Mouse (Mus musculus): ENCODE data around the gene Zfp64. TPM values are rescaled to one million over a fixed set of nuclear protein-coding genes. Genes with fewer than 3 reads are reported as not detected.

Zfp64 gene
- polyA plus RNA-seq, 1 experiment from 2014 or later = 31.7 TPM

- H3K4me3 ChIP-seq (ENCODE audit: low read length) = no peak overlapping the region
- no peaks in the 10 kb centered on the region for H3K4me1 ChIP-seq (replicated peaks; ENCODE audit: control insufficient read depth, insufficient read depth, low read length)
- no peak overlapping the region for H3K27ac ChIP-seq (ENCODE audit: low read length)
- H3K36me3 ChIP-seq (ENCODE audit: control insufficient read depth, insufficient read depth, low read length) = peaks cover 47% of the 10 kb centered on the region
- ATAC-seq (ENCODE audit: low read depth) = no peak
- H3K9ac ChIP-seq (ENCODE audit: low read length) = no peak overlapping the region
- no peak overlapping the region for H3K4me2 ChIP-seq (ENCODE audit: low read depth, low read length)
- H3K27me3 ChIP-seq (ENCODE audit: control insufficient read depth, insufficient read depth, low read depth, low read length) = no peaks in the 10 kb centered on the region
- WGBS = 84% methylated on average over 35 of the region's 35 CpGs
- no peaks in the 10 kb centered on the region for H3K9me3 ChIP-seq (ENCODE audit: control insufficient read depth, low read length)
Observed at GRCm38 (mm10) chr2:168935165-168935564, 20.2 kb downstream of the Zfp64 start.

GRCm38 (mm10) chr2:168931686-168932085, 23.7 kb downstream of the Zfp64 start:
- WGBS = 92% methylated on average over 14 of the region's 14 CpGs
- H3K27me3 ChIP-seq (ENCODE audit: control insufficient read depth, insufficient read depth, low read depth, low read length) = no peaks in the 10 kb centered on the region
- no peak for ATAC-seq (ENCODE audit: low read depth)

GRCm38 (mm10) chr2:168929691-168930090, 25.7 kb downstream of the Zfp64 start:
- 19% methylated on average over 10 of the region's 10 CpGs for WGBS
- Histone ChIP-seq H3K36me3 (ENCODE audit: control insufficient read depth, insufficient read depth, low read length) (peaks cover 34% of the 10 kb centered on the region), H3K4me3 (ENCODE audit: low read length) (no peak overlapping the region), H3K9ac (ENCODE audit: low read length) (no peak overlapping the region), H3K9me3 (ENCODE audit: control insufficient read depth, low read length) (no peaks in the 10 kb centered on the region), H3K4me2 (ENCODE audit: low read depth, low read length) (no peak overlapping the region), H3K4me1 (replicated peaks; ENCODE audit: control insufficient read depth, insufficient read depth, low read length) (no peaks in the 10 kb centered on the region), H3K27ac (ENCODE audit: low read length) (no peak overlapping the region), H3K27me3 (ENCODE audit: control insufficient read depth, insufficient read depth, low read depth, low read length) (no peaks in the 10 kb centered on the region)
- no peak for ATAC-seq (ENCODE audit: low read depth)

More at GRCm38 (mm10) chr2:168931686-168932085, 23.7 kb downstream of the Zfp64 start:
- Histone ChIP-seq H3K9me3 (ENCODE audit: control insufficient read depth, low read length) (no peaks in the 10 kb centered on the region), H3K4me2 (ENCODE audit: low read depth, low read length) (no peak overlapping the region), H3K36me3 (ENCODE audit: control insufficient read depth, insufficient read depth, low read length) (peaks cover 32% of the 10 kb centered on the region), H3K27ac (ENCODE audit: low read length) (no peak overlapping the region), H3K4me3 (ENCODE audit: low read length) (no peak overlapping the region), H3K9ac (ENCODE audit: low read length) (no peak overlapping the region), H3K4me1 (replicated peaks; ENCODE audit: control insufficient read depth, insufficient read depth, low read length) (no peaks in the 10 kb centered on the region)

GRCm38 (mm10) chr2:168927401-168927800, 28.0 kb downstream of the Zfp64 start:
- Histone ChIP-seq H3K27ac (ENCODE audit: low read length) (no peak overlapping the region), H3K36me3 (ENCODE audit: control insufficient read depth, insufficient read depth, low read length) (peaks cover 22% of the 10 kb centered on the region), H3K27me3 (ENCODE audit: control insufficient read depth, insufficient read depth, low read depth, low read length) (no peaks in the 10 kb centered on the region), H3K4me3 (ENCODE audit: low read length) (no peak overlapping the region), H3K4me1 (replicated peaks; ENCODE audit: control insufficient read depth, insufficient read depth, low read length) (no peaks in the 10 kb centered on the region), H3K4me2 (ENCODE audit: low read depth, low read length) (no peak overlapping the region), H3K9ac (ENCODE audit: low read length) (no peak overlapping the region), H3K9me3 (ENCODE audit: control insufficient read depth, low read length) (no peaks in the 10 kb centered on the region)
- WGBS = 63% methylated on average over 7 of the region's 7 CpGs
- ATAC-seq (ENCODE audit: low read depth) = no peak

- ATAC-seq (ENCODE audit: low read depth) = no peak
- peaks cover 3% of the 10 kb centered on the region; the same call in 1 of the 2 replicates for H3K9me3 ChIP-seq (ENCODE audit: control insufficient read depth, low read length)
- peaks cover 14% of the 10 kb centered on the region for H3K36me3 ChIP-seq (ENCODE audit: control insufficient read depth, insufficient read depth, low read length)
- H3K4me2 ChIP-seq (ENCODE audit: low read depth, low read length) = no peak overlapping the region
- no peaks in the 10 kb centered on the region for H3K27me3 ChIP-seq (ENCODE audit: control insufficient read depth, insufficient read depth, low read depth, low read length)
- no peak overlapping the region for H3K4me3 ChIP-seq (ENCODE audit: low read length)
- 82% methylated on average over 37 of the region's 37 CpGs for WGBS
- H3K9ac ChIP-seq (ENCODE audit: low read length) = no peak overlapping the region
- H3K4me1 ChIP-seq (replicated peaks; ENCODE audit: control insufficient read depth, insufficient read depth, low read length) = no peaks in the 10 kb centered on the region
- no peak overlapping the region for H3K27ac ChIP-seq (ENCODE audit: low read length)
Observed at GRCm38 (mm10) chr2:168926257-168926810, 29.1 kb downstream of the Zfp64 start.

- 8% methylated on average over 9 of the region's 9 CpGs for WGBS
Observed at GRCm38 (mm10) chr2:168923706-168924105, 31.7 kb downstream of the Zfp64 start.

GRCm38 (mm10) chr2:168922466-168922865, 32.9 kb downstream of the Zfp64 start:
- H3K27ac ChIP-seq (ENCODE audit: low read length) = no peak overlapping the region
- peaks cover 12% of the 10 kb centered on the region for H3K36me3 ChIP-seq (ENCODE audit: control insufficient read depth, insufficient read depth, low read length)
- H3K9me3 ChIP-seq (ENCODE audit: control insufficient read depth, low read length) = peaks cover 3% of the 10 kb centered on the region; the same call in 1 of the 2 replicates
- H3K4me1 ChIP-seq (replicated peaks; ENCODE audit: control insufficient read depth, insufficient read depth, low read length) = no peaks in the 10 kb centered on the region
- no peaks in the 10 kb centered on the region for H3K27me3 ChIP-seq (ENCODE audit: control insufficient read depth, insufficient read depth, low read depth, low read length)
- 86% methylated on average over 5 of the region's 5 CpGs for WGBS
- H3K9ac ChIP-seq (ENCODE audit: low read length) = no peak overlapping the region
- ATAC-seq (ENCODE audit: low read depth) = no peak
- no peak overlapping the region for H3K4me3 ChIP-seq (ENCODE audit: low read length)
- no peak overlapping the region for H3K4me2 ChIP-seq (ENCODE audit: low read depth, low read length)

More at GRCm38 (mm10) chr2:168923706-168924105, 31.7 kb downstream of the Zfp64 start:
- no peaks in the 10 kb centered on the region for H3K4me1 ChIP-seq (replicated peaks; ENCODE audit: control insufficient read depth, insufficient read depth, low read length)
- no peak overlapping the region for H3K4me2 ChIP-seq (ENCODE audit: low read depth, low read length)
- no peak overlapping the region for H3K27ac ChIP-seq (ENCODE audit: low read length)
- no peak for ATAC-seq (ENCODE audit: low read depth)
- no peak overlapping the region for H3K4me3 ChIP-seq (ENCODE audit: low read length)
- H3K9me3 ChIP-seq (ENCODE audit: control insufficient read depth, low read length) = peaks cover 3% of the 10 kb centered on the region; the same call in 1 of the 2 replicates
- peaks cover 12% of the 10 kb centered on the region for H3K36me3 ChIP-seq (ENCODE audit: control insufficient read depth, insufficient read depth, low read length)
- H3K9ac ChIP-seq (ENCODE audit: low read length) = no peak overlapping the region
- H3K27me3 ChIP-seq (ENCODE audit: control insufficient read depth, insufficient read depth, low read depth, low read length) = no peaks in the 10 kb centered on the region

GRCm38 (mm10) chr2:168920007-168920406, 35.4 kb downstream of the Zfp64 start:
- no peak overlapping the region for H3K4me2 ChIP-seq (ENCODE audit: low read depth, low read length)
- no peaks in the 10 kb centered on the region for H3K4me1 ChIP-seq (replicated peaks; ENCODE audit: control insufficient read depth, insufficient read depth, low read length)
- 40% methylated on average over 15 of the region's 15 CpGs for WGBS
- no peaks in the 10 kb centered on the region for H3K36me3 ChIP-seq (ENCODE audit: control insufficient read depth, insufficient read depth, low read length)
- H3K9me3 ChIP-seq (ENCODE audit: control insufficient read depth, low read length) = peaks cover 3% of the 10 kb centered on the region; the same call in 1 of the 2 replicates
- H3K27ac ChIP-seq (ENCODE audit: low read length) = no peak overlapping the region
- H3K9ac ChIP-seq (ENCODE audit: low read length) = no peak overlapping the region
- no peak overlapping the region for H3K4me3 ChIP-seq (ENCODE audit: low read length)
- H3K27me3 ChIP-seq (ENCODE audit: control insufficient read depth, insufficient read depth, low read depth, low read length) = no peaks in the 10 kb centered on the region
- no peak; the same call in 1 of the 2 replicates for ATAC-seq (ENCODE audit: low read depth)

- ATAC-seq (ENCODE audit: low read depth) = 0 out of 2 replicates have a peak, but pooled peaks have one; percentile 50
- peak overlapping the region; percentile 91 for H3K4me2 ChIP-seq (ENCODE audit: low read depth, low read length)
- peak overlapping the region; percentile 55 for H3K4me3 ChIP-seq (ENCODE audit: low read length)
- no peaks in the 10 kb centered on the region for H3K36me3 ChIP-seq (ENCODE audit: control insufficient read depth, insufficient read depth, low read length)
- H3K4me1 ChIP-seq (replicated peaks; ENCODE audit: control insufficient read depth, insufficient read depth, low read length) = peaks cover 16% of the 10 kb centered on the region
- no peaks in the 10 kb centered on the region for H3K9me3 ChIP-seq (ENCODE audit: control insufficient read depth, low read length)
- 1% methylated on average over 31 of the region's 31 CpGs for WGBS
- peaks cover 36% of the 10 kb centered on the region for H3K27me3 ChIP-seq (ENCODE audit: control insufficient read depth, insufficient read depth, low read depth, low read length)
- H3K9ac ChIP-seq (ENCODE audit: low read length) = peak overlapping the region; percentile 35
- no peak overlapping the region for H3K27ac ChIP-seq (ENCODE audit: low read length)
Observed at GRCm38 (mm10) chr2:168912901-168913721, 42.3 kb downstream of the Zfp64 start.
